Mouse (Mus musculus) brain, embryonic 14.5 days (tissue): Measurements from ENCODE around the gene Eno4.

Experiments
- CTCF ChIP-seq: fragments of 200-500 bp; IDR thresholded peaks from 2 replicates; pipeline ENCODE4 v1.5.1; 2012; ENCODE audit warnings: inconsistent platforms, mild to moderate bottlenecking, moderate library complexity, borderline replicate concordance; ENCODE audit not compliant: insufficient read depth, insufficient read length; ENCODE audit errors: extremely low read depth
- POLR2A ChIP-seq: fragments of 200-500 bp; IDR thresholded peaks from 2 replicates; pipeline ENCODE4 v1.6.1; 2012; ENCODE audit warnings: mild to moderate bottlenecking, inconsistent platforms, borderline replicate concordance; ENCODE audit not compliant: poor library complexity, insufficient read depth, insufficient read length, severe bottlenecking; ENCODE audit errors: extremely low read depth

DNA sequence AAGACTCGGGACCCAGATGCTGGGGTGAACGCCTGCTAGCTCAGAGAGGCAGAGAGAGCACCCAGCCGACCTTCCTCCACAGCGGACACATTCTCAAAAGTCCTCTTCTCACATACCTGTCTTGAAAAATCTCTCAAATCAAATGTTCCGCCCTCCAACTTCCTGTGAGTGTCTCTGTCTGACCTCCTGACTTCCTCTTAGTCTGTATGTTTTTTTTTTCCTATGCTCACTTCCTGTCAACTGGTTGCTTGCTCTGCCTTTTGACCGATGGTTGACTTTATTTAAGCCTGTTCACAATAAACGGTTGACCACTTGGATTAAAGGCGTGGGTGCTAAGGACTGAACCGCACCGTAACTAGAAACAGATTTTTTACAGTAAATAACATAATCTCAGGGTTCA lies 35.2 kb upstream of the Eno4 start:
- TF ChIP-seq CTCF (no peak), POLR2A (no peak)
